Mouse (Mus musculus) 416B (cell line): ENCODE measurements around the gene Ackr1.
"Not testable (repeated sequence)": the region's sequence is repeated elsewhere in the genome, so short reads cannot be mapped to it uniquely, and the experiment has no call there.

ENCODE experiments used
- DNase-seq: peaks from one replicate; pipeline ENCODE4 v3.0.0; 2011; ENCODE audit warnings: low read depth

Ackr1 gene

DNA sequence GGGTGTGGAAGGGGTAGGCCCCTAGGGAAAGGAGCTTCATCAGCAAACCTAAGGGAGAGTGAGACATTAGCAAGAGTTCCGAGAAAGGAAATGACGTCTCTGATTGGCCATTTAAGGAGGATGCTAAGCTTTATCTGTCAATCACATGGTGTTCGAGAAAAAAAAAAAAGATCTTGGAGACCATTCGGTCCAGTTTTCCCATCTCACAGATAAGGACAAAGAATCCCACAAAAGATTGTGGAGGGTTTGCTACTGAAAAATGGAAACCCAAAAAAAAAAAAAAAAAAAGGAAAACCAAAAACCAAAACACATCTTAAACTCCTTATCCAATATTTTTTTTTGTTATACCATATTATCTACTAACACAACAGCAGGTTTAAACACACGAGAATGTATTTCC, 15.6 kb upstream of the Ackr1 start:
- no peak for DNase-seq

- no peak for DNase-seq
These were observed 15.0 kb upstream of the Ackr1 start for GRCm38 (mm10) chr1:173348527-173348926.

DNA sequence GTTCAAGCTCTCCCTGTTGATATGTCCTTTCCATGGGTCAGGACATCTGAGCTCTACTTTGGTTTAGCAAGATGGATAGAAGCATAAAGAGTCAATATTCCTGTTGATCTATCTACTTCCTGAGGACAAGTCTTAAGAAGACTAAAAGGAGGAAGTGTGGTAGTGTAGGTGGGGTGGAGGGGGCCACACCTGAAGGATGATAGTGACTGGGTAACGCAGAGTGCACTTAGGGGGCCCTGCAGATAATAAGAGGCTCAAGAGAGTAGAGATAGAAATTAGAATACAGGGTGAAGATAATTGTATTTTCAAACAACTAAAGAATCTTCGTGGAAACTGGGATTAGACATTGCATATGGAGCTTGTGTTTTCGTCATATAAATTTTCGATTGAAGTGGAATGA, 11.6 kb upstream of the Ackr1 start:
- no peak for DNase-seq

DNA sequence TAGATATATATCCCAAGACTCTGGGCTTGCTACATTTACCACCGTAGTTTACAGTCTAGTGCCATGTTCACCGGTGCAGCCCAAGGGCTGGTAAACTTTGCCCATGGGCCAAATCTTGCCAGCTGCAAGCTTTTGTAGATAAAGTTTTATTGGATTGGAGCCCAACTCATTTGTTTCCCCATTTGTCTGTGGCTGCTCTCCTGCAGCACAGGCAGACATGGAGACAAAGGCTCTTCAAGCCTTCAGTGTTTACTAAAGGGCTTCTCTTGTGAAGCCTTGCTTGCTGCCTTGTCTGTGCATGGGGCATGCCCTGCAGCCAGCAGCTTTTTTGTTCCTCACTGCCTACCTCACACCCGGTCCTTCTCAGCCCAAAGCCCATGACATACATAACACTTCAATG, 10.4 kb upstream of the Ackr1 start:
- DNase-seq = no peak

DNA sequence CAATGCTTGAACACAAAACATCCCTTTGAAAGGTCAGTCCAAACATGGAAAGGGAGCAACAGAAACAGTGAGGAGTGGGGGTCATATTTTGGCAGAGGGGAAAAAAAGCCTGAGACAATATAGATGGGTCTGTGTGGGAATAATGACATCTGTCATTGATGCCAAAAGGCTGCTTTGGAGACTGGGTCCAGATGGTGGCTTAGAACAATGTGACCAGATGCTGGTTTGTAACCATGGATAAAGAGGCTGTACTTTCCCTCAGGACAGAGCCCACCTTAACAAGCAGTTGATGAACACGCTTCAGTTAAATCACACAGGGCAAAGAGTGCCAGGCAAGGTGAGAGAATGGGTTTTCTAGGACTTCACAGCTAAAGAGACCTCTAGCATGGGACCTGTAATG, 8.9 kb upstream of the Ackr1 start:
- no peak for DNase-seq

GRCm38 (mm10) chr1:173339543-173339942, 6.0 kb upstream of the Ackr1 start:
- DNase-seq = peak; percentile 44

DNA sequence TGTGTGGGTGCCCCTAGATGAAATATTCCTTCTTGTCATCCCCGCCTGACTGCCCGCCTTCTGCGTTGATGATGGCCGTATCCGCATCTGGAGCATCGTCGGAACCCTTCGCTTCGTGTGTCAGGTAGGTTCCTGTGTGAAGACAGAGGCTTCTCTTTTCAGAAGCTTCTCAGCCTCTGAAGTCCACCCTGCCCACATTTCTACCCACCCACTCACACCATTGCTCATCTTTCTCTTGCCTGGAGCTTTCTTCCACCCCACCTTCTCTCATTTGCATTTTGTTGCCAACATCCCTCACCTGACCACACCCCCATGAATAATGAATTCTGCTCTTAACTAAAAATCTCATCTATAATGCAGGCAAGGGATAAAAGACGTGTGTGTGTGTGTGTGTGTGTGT, 3.5 kb upstream of the Ackr1 start:
- no peak for DNase-seq

DNA sequence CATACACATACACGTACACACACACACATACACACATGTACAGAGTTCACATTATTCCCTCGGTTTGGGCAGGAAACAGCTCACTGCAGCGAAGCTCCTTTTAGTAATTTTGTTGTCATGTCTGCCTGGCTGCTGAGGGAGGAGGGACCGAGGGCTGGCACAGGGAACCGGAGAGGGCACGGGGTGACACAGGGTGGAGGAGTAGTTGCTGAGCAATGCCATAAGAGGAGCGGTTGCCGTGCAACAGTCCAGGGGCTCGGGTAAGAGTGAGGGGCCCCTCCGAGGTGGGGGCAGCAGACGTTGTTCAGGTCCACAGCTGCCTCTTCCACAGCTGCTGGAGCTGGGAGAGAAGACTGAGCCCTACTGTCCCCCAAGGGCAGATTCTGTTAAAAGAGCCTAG, 2.4 kb upstream of the Ackr1 start:
- no peak for DNase-seq

GRCm38 (mm10) chr1:173332418-173332817, 1.1 kb downstream of the Ackr1 start:
- DNase-seq = no peak

- no peak for DNase-seq
These were observed 3.8 kb downstream of the Ackr1 start for GRCm38 (mm10) chr1:173329743-173330142.

- peak; percentile 3 for DNase-seq
These were observed 4.4 kb downstream of the Ackr1 start for GRCm38 (mm10) chr1:173329185-173329584.

DNA sequence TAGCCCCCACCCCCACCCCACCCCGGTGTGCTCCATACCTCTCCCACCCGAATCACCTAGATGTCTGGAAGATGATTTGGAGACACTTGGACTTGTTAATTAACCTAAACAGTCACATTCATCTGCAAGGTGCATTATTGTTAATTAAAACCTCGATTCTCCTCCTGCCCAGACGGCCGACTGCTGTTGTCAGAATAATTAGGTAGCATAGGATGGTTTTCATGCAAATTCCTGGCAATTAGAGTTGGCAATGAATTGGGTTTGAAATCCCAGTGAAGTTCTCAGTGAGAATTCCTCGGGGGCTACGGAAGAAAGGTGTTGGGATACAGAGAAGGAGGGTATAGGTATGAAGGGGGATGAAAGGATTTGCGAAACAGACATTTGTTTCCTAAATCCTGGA, 5.1 kb downstream of the Ackr1 start:
- no peak for DNase-seq

GRCm38 (mm10) chr1:173326552-173326951, 7.0 kb downstream of the Ackr1 start:
- DNase-seq = no peak

DNA sequence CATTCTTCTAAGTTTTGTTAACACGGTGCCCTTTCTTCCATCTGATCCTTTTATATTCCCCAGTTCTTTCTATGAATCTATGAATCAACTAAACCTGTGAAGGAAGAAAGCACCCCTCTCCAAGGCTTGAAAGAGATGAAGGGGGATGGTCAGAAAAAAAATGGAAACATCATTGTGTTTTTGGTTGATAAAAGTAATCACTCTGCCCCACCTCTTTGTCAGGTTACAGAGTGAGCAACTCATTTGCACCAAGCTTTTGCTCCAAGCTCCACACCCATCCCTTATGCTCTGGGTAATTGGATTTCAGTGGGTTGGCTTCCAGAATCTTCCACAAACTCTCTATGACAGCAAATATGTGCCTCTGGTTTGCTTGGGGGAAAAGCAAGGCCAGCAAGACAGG, 8.2 kb downstream of the Ackr1 start:
- no peak for DNase-seq

DNA sequence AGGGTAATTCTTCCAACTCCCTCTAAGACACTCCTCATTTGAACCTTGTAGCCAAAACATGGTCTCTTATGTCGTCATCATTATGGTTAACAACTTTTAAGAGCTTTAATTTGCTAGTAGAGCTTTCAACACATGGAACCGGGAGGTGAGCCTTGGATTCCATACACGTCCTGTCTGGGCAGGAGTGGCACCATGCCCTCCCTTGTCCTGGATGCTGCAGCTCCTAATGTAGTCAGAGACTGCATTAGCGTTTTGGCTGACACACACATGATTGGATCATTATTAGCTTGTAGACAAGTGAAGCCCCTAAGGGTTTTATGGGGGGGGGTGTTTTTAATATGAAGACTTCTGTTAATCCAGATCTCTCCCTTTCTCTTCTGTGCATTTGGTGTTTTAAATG, 8.6 kb downstream of the Ackr1 start:
- DNase-seq = no peak

- peak; percentile 18 for DNase-seq
These were observed 9.5 kb downstream of the Ackr1 start for GRCm38 (mm10) chr1:173323839-173324585.

- DNase-seq = no peak
These were observed 11.3 kb downstream of the Ackr1 start for GRCm38 (mm10) chr1:173322249-173322627.

- DNase-seq = no peak
These were observed 11.8 kb downstream of the Ackr1 start for GRCm38 (mm10) chr1:173321593-173322248.

DNA sequence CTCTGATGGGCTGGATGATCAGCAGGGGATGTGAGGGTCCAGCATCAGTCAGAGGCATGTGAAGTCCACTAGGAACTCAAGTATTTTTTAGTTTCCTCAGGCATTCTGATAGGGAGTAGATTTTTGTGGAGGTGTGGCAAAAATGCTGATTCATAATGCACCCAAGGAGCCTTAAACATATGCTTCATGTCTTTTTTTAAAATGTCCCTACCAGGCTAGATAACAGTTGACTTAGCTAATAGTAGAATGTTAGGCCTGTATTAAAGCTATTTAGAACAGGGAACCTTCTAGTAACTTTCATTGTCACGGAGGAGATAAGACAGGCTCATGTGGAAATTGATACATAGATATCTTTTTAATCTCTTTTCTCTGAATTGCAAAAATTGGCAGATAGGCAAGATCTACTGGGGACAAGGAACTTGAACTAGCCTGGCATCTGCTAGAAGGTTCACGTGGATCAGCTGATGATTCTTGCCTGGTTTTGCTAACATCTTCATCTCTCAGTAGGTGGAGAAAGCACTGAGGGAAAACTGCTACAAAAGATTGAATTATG, 15.5 kb downstream of the Ackr1 start:
- DNase-seq = no peak

- DNase-seq = no peak
These were observed 17.8 kb downstream of the Ackr1 start for GRCm38 (mm10) chr1:173315725-173316124.

DNA sequence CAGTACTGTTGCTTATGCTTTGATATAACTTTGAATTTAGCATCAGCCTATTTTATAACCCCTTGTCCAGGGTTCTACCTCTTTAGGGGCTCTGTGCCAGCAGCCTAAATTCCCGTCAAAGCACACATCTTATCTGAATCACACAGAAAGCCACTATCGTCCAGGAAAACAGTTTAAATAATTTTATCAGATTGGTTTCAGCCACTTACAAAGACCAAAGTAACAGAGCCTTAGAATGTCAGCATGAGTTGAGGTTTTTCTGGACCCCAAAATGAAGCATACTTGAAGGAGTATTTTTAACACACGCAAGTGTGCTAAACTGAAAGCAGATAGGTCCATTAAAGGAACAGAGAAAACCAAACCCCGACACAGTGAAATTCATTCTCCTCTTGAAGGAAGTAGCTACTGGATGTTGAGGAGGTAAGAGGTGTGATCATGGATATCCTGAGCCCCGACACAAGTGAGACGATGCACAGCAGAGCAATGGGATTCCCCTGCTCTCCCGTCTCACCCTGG, 20.0 kb downstream of the Ackr1 start:
- peak; percentile 18 for DNase-seq

DNA sequence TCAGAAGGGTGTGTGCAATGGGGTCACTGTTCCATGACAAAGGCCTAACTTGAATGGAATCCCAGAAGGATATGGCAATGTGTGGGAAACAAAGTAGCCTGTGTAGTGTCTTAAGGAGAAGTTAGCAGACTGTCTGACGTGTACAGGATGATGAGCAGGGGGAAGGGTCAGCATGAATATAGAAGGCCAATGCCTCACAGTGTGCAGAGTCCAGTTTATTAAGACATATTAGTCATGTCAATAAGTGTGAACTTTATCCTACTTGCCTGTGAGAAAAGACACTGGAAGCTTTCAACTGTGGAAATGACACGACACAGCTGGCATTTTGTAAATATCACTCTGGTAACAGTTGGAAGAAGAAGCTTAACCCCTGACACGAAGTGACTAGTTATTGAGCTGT, 30.8 kb downstream of the Ackr1 start:
- DNase-seq = not testable (repeated sequence)
